Mouse (Mus musculus) heart, embryonic 15.5 days (tissue): ENCODE results near the gene Ncoa3. TPM values are rescaled to one million over a fixed set of nuclear protein-coding genes. Genes with fewer than 3 reads are reported as not detected.

Experiments
- ATAC-seq: fragments of 200-750 bp; cut with Nextera tagmentation; replicated peaks from 2 replicates; pipeline ENCODE4 v1.8.0; 2017; ENCODE audit warnings: low read depth, moderate TSS enrichment; ENCODE audit not compliant: insufficient number of reproducible peaks, insufficient read depth, low FRiP score
- H3K27ac ChIP-seq: fragments of 300-500 bp; sonication (generic); 2 replicates; pipeline ENCODE4 v1.5.1; 2015; ENCODE audit warnings: mild to moderate bottlenecking, inconsistent platforms
- H3K27me3 ChIP-seq: fragments of 300-500 bp; sonication (generic); 2 replicates; pipeline ENCODE4 v1.6.1; 2015; ENCODE audit warnings: inconsistent platforms
- H3K36me3 ChIP-seq: fragments of 300-500 bp; sonication (generic); 2 replicates; pipeline ENCODE4 v1.6.1; 2015; ENCODE audit warnings: mild to moderate bottlenecking, inconsistent platforms
- H3K4me1 ChIP-seq: fragments of 300-500 bp; sonication (generic); replicated peaks from 2 replicates; pipeline ENCODE4 v1.6.1; 2015; ENCODE audit warnings: inconsistent platforms
- H3K4me2 ChIP-seq: fragments of 300-500 bp; sonication (generic); 2 replicates; pipeline ENCODE4 v1.6.1; 2015; ENCODE audit warnings: inconsistent platforms, mild to moderate bottlenecking, moderate library complexity
- H3K4me3 ChIP-seq: fragments of 300-500 bp; sonication (generic); 2 replicates; pipeline ENCODE4 v1.5.1; 2015; ENCODE audit warnings: mild to moderate bottlenecking, inconsistent platforms
- H3K9ac ChIP-seq: fragments of 300-500 bp; sonication (generic); 2 replicates; pipeline ENCODE4 v1.6.1; 2015; ENCODE audit warnings: mild to moderate bottlenecking, inconsistent platforms
- H3K9me3 ChIP-seq: fragments of 300-500 bp; sonication (generic); replicated peaks from 2 replicates; pipeline ENCODE4 v1.6.1; 2016; ENCODE audit warnings: inconsistent platforms
- WGBS: fragments of 180-500 bp; shearing (Covaris S2); methylation state at CpG from one replicate; pipeline ENCODE4 v1.1.7; 2015; ENCODE audit warnings: mixed read lengths; 5-methylcytosine and 5-hydroxymethylcytosine counted together
- polyA plus RNA-seq: library from polyadenylated mRNA; unstranded; fragments of >200 nt; fragmentation: Nextera tagmentation; extraction: Ambion mirVana; gene quantifications from 2 replicates; pipeline ENCODE4 v1.2.1, GENCODE M21; 2015

Gene Ncoa3
- polyA plus RNA-seq, 1 experiment from 2014 or later, result 8.7 TPM

DNA sequence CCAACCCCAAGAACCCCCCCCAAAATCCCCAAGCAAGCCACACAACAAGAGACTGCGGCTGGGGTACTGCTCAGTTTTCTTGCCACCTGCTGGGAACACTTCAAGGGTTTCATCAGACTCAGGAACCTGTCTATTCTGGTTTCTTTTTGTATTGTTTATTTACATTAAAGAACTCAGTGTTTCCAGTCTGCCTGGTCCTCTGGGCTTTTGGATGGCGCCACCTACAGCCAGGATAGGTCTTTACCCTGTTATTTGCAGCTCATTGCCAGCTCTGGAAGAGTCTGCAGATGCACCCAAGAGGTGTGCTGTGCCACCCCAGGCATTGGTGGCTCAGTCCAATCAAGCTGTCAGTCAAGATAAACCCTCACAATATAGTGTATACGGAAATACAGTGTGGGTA is 43.3 kb downstream of the Ncoa3 start:
- H3K36me3 ChIP-seq, result no peaks in the 10 kb centered on the region
- no peak overlapping the region for H3K4me3 ChIP-seq
- H3K27ac ChIP-seq, result peak overlapping the region; percentile 44
- no peaks in the 10 kb centered on the region for H3K9me3 ChIP-seq
- 46% methylated on average over 3 of the region's 3 CpGs for WGBS
- H3K4me1 ChIP-seq, result peaks cover 27% of the 10 kb centered on the region
- H3K27me3 ChIP-seq, result no peaks in the 10 kb centered on the region
- H3K4me2 ChIP-seq, result 0 out of 2 replicates have a peak overlapping the region, but pooled peaks have one; percentile 1
- ATAC-seq, result no peak
- H3K9ac ChIP-seq, result no peak overlapping the region

DNA sequence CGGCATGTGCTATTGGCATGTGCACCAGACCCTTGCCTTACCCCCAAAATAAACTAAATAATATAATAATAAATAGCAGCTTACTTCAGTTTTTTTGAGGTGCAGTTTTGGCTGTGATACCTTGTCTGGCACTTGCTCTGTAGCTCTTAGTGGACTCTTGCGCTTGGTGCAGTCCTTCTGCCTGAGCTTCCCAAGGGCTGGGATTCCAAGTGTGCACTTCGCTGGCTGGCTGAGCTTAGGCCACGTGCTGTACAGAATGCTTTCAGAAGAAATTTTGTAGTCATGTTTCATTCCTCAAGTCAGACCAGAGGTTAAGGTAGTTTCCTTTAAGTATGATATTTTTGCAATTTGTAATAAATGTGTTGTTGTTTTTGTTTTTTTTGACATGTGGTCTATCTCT is 47.2 kb downstream of the Ncoa3 start:
- Histone ChIP-seq H3K27ac (no peak overlapping the region), H3K4me1 (peaks cover 31% of the 10 kb centered on the region), H3K9me3 (no peaks in the 10 kb centered on the region), H3K36me3 (no peaks in the 10 kb centered on the region), H3K9ac (no peak overlapping the region), H3K4me3 (no peak overlapping the region), H3K4me2 (no peak overlapping the region), H3K27me3 (no peaks in the 10 kb centered on the region)
- WGBS, result 79% methylated on average over 4 of the region's 4 CpGs
- no peak for ATAC-seq

DNA sequence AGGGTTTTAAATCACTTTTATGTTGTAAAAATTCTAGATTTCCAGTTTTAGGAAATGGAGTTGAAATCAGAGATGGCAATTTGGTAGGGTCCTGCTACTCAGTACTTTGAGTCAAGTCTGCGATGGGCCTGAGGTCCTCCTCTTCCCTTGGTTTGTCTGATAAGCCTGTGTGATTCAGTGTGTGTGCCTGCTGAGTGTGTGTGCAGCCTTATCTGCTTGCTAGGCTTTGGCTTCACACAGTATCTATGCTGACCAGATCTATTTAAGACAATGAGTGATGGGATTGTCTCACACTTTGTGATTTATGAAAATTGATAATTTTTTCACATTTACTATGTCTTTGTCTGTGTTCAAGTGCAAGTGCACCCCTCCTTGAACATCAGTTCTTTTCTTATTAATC is 50.1 kb downstream of the Ncoa3 start:
- H3K9ac ChIP-seq, result no peak overlapping the region
- no peak overlapping the region for H3K27ac ChIP-seq
- no peak overlapping the region for H3K4me3 ChIP-seq
- H3K4me2 ChIP-seq, result no peak overlapping the region
- no peaks in the 10 kb centered on the region for H3K27me3 ChIP-seq
- H3K4me1 ChIP-seq, result peaks cover 35% of the 10 kb centered on the region
- no peaks in the 10 kb centered on the region for H3K9me3 ChIP-seq
- WGBS, result 19% methylated on average over 1 of the region's 1 CpGs
- H3K36me3 ChIP-seq, result peaks cover under 1% of the 10 kb centered on the region
- ATAC-seq, result no peak

- no peak overlapping the region for H3K4me2 ChIP-seq
- H3K27me3 ChIP-seq, result no peaks in the 10 kb centered on the region
- H3K9ac ChIP-seq, result no peak overlapping the region
- no peak overlapping the region for H3K4me3 ChIP-seq
- WGBS, result 47% methylated on average over 2 of the region's 2 CpGs
- peak overlapping the region; percentile 48 for H3K27ac ChIP-seq
- no peak for ATAC-seq
- peaks cover 39% of the 10 kb centered on the region for H3K4me1 ChIP-seq
- H3K9me3 ChIP-seq, result no peaks in the 10 kb centered on the region
- H3K36me3 ChIP-seq, result peaks cover 10% of the 10 kb centered on the region
Measured at GRCm38 (mm10) chr2:166045006-166045405, 52.6 kb downstream of the Ncoa3 start.

DNA sequence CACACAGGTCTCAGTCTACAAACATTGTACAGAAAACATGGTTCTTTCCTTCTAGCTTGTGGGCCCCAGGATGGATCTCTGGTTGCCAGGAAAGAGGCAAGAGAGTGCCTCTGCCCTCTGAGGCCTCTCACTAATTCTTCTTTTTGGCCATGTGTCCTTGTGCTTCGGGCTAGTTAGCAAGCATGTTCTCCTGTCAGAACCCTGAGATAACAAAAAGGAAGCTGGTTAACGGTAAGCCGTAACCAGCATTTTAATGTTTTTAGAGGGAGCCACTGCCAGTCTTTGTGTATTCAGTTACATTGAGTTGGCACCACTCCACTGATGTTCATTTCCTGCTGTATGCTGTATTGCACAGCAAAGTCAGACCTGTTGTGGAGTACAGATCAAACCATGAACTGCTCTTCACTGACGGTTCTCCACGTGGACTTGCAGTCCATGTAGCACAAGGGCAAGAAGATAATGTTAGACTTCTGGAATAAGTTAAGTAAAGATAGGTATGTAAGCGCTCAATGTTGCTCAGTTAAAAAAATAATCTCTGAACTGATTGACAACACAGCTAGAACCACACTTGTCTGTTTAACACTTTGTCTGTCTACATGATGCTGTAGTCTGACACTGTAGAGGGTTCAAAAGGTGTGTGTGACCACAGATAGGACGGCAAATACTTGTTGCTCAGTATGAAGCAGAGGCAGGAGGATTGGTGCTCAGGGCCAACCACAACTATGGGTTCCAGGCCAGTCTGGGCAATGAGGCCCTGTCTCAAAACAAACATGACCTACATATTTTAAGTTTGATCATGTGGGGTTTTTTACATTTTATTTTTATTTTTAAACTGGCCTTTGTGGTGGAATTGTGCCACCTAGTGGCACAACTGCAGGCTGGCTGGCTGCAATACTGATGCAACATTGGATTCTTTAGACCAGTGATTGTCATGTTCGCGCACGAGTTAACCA is 53.4 kb downstream of the Ncoa3 start:
- Histone ChIP-seq H3K9ac (no peak overlapping the region), H3K27me3 (no peaks in the 10 kb centered on the region), H3K4me1 (peaks cover 38% of the 10 kb centered on the region), H3K4me2 (no peak overlapping the region), H3K9me3 (no peaks in the 10 kb centered on the region), H3K36me3 (peaks cover 13% of the 10 kb centered on the region), H3K27ac (peak overlapping the region; percentile 48), H3K4me3 (no peak overlapping the region)
- no peak for ATAC-seq
- WGBS, result 42% methylated on average over 10 of the region's 10 CpGs

DNA sequence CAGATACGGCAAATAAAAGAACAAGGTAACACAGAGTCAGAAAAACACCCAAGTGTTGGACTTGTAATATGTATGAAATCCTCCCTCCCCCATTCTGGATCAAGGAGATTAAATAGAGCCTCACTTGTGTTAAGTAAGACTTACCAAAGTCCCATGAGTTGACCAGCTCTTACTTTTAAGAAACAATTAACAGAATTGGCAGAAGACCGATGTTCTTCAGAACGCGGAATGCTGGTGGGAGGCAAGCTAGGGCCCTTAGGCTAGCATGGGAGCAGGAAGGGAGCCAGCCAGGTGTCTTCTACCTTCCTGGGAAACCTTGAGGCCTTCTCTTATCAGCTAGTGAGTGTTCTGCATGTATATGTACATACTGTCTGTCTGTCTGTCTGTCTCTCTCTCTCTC is 55.5 kb downstream of the Ncoa3 start:
- ATAC-seq, result no peak
- Histone ChIP-seq H3K4me3 (no peak overlapping the region), H3K9ac (no peak overlapping the region), H3K9me3 (no peaks in the 10 kb centered on the region), H3K4me2 (no peak overlapping the region), H3K27me3 (no peaks in the 10 kb centered on the region), H3K4me1 (peaks cover 21% of the 10 kb centered on the region), H3K36me3 (peaks cover 30% of the 10 kb centered on the region), H3K27ac (no peak overlapping the region)
- 94% methylated on average over 4 of the region's 4 CpGs for WGBS

GRCm38 (mm10) chr2:166048852-166049251 is 56.4 kb downstream of the Ncoa3 start:
- peaks cover 21% of the 10 kb centered on the region for H3K4me1 ChIP-seq
- ATAC-seq, result peak; percentile 61; the same call in 1 of the 2 replicates
- H3K27me3 ChIP-seq, result no peaks in the 10 kb centered on the region
- no peaks in the 10 kb centered on the region for H3K9me3 ChIP-seq
- peaks cover 37% of the 10 kb centered on the region for H3K36me3 ChIP-seq
- H3K4me2 ChIP-seq, result no peak overlapping the region
- WGBS, result 59% methylated on average over 7 of the region's 7 CpGs
- peak overlapping the region; percentile 35 for H3K27ac ChIP-seq
- no peak overlapping the region for H3K9ac ChIP-seq
- H3K4me3 ChIP-seq, result no peak overlapping the region

DNA sequence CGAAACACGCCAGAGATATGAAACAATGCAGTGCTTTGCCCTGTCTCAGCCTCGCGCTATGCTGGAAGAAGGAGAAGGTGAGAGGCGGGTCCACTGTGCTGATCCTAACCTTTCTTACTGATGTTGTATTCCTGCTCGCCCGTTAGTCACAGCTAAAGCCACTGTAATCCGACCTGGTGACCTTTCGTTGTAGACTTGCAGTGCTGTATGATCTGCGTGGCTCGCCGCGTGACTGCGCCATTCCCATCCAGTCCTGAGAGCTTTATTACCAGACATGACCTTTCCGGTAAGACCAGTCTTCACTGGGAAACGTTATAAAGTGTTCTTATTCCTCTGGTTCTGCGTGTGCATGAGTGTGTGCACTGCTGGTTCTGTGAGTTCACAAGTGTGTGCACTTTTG is 59.0 kb downstream of the Ncoa3 start:
- WGBS, result 93% methylated on average over 17 of the region's 17 CpGs
- 0 out of 2 replicates have a peak, but pooled peaks cover 5% of the 10 kb centered on the region for H3K4me1 ChIP-seq
- no peak overlapping the region for H3K4me2 ChIP-seq
- no peak overlapping the region for H3K9ac ChIP-seq
- peaks cover 55% of the 10 kb centered on the region for H3K36me3 ChIP-seq
- H3K27me3 ChIP-seq, result no peaks in the 10 kb centered on the region
- no peaks in the 10 kb centered on the region for H3K9me3 ChIP-seq
- H3K4me3 ChIP-seq, result no peak overlapping the region
- ATAC-seq, result no peak
- H3K27ac ChIP-seq, result no peak overlapping the region

- no peak for ATAC-seq
- 91% methylated on average over 7 of the region's 7 CpGs for WGBS
- peaks cover 60% of the 10 kb centered on the region for H3K36me3 ChIP-seq
Measured at GRCm38 (mm10) chr2:166051966-166052365, 59.5 kb downstream of the Ncoa3 start.

DNA sequence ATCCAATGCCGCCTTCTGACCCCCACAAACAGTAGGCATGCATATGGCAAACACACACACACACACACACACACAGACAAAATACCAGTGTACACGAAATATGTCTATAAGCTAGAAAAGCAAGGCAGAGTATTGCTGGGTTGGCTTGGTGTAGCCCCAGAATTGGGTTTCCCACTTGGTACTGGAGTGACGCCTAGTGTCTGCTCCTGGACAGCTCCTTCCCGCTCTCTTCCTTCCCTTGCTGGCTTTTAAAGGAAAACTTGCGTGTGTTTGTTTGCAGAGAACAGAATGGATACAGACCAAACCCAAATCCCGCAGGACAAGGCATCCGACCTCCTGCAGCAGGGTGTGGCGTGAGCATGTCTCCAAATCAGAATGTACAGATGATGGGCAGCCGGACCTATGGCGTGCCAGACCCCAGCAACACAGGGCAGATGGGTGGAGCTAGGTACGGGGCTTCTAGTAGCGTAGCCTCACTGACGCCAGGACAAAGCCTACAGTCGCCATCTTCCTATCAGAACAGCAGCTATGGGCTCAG is 61.6 kb downstream of the Ncoa3 start:
- ATAC-seq, result no peak
- peaks cover 66% of the 10 kb centered on the region for H3K36me3 ChIP-seq
- WGBS, result 89% methylated on average over 14 of the region's 14 CpGs

More at GRCm38 (mm10) chr2:166051966-166052365, 59.5 kb downstream of the Ncoa3 start:
- no peaks in the 10 kb centered on the region for H3K27me3 ChIP-seq
- H3K4me1 ChIP-seq, result 0 out of 2 replicates have a peak, but pooled peaks cover 5% of the 10 kb centered on the region
- H3K9ac ChIP-seq, result no peak overlapping the region
- no peak overlapping the region for H3K4me3 ChIP-seq
- no peak overlapping the region for H3K27ac ChIP-seq
- no peak overlapping the region for H3K4me2 ChIP-seq
- H3K9me3 ChIP-seq, result no peaks in the 10 kb centered on the region

DNA sequence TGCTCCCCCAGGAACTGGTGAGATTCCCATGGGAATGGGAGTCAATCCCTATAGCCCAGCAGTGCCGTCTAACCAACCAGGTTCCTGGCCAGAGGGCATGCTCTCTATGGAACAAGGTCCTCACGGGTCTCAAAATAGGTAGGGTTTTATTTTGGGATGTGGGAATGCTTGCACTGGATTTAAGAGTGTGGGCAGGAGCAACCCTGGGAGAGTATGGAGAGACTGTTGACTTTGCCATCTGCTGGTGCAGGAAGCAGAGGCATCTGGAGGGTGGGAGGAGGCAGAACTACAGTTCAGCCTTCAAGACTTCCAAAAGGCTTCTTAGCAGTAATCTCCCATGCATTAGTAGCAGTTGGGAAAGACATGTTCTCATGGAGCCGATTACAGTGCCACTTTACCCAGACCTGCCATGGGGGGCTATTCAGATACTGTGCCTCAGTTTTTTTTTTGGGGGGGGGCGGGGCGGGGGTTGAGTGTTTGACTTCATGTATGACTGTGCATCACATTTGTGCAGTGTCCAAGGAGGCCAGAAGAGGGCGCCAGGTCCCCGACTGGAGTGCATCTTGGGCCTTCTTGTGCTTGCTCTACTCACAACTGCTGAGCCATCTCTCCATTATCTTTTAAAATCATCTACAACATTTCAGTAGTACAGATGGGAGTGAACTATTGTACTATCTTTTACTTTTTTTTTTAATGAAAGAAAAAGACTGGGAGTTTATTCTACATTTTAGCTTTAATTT is 67.4 kb downstream of the Ncoa3 start:
- WGBS, result 79% methylated on average over 7 of the region's 7 CpGs
- peaks cover 57% of the 10 kb centered on the region for H3K36me3 ChIP-seq
- H3K4me2 ChIP-seq, result no peak overlapping the region
- H3K27me3 ChIP-seq, result no peaks in the 10 kb centered on the region
- H3K9me3 ChIP-seq, result no peaks in the 10 kb centered on the region
- no peak overlapping the region for H3K27ac ChIP-seq
- H3K4me3 ChIP-seq, result no peak overlapping the region
- H3K4me1 ChIP-seq, result peaks cover 5% of the 10 kb centered on the region; the same call in 1 of the 2 replicates
- H3K9ac ChIP-seq, result no peak overlapping the region
- no peak for ATAC-seq

More for the DNA sequence above, 61.6 kb downstream of the Ncoa3 start:
- no peak overlapping the region for H3K27ac ChIP-seq
- no peaks in the 10 kb centered on the region for H3K9me3 ChIP-seq
- H3K4me3 ChIP-seq, result no peak overlapping the region
- H3K27me3 ChIP-seq, result no peaks in the 10 kb centered on the region
- no peak overlapping the region for H3K9ac ChIP-seq
- no peaks in the 10 kb centered on the region for H3K4me1 ChIP-seq
- no peak overlapping the region for H3K4me2 ChIP-seq
